Mouse (Mus musculus) MEL (cell line): Measurements from ENCODE around the gene Dnajc7. TPM values are rescaled to one million over a fixed set of nuclear protein-coding genes. Genes with fewer than 3 reads are reported as not detected.

Experiments
- DNase-seq: peaks from one replicate; pipeline ENCODE4 v3.0.0; 2011; ENCODE audit warnings: low read depth, low spot score
- H3K27ac ChIP-seq: 2 replicates; pipeline ENCODE4 v1.5.1; 2012; ENCODE audit warnings: low read depth, mild to moderate bottlenecking, control low read depth, low read length, moderate library complexity; ENCODE audit not compliant: control insufficient read depth
- H3K27me3 ChIP-seq, 2 experiments: fragments of 150-350 bp in 1 of 2; sonication (generic) in 1 of 2; 2 replicates each; pipeline ENCODE4 v1.6.1; 2012; ENCODE audit warnings: low read length in 2 of 2, mild to moderate bottlenecking in 2 of 2, improper control_type of control experiment in 1 of 2, moderate library complexity in 1 of 2; ENCODE audit not compliant: insufficient read depth in 2 of 2, control insufficient read depth in 1 of 2
- H3K36me3 ChIP-seq, 2 experiments: 2 replicates each; pipeline ENCODE4 v1.6.1; 2012 to 2014; ENCODE audit warnings: low read length in 2 of 2, improper control_type of control experiment in 1 of 2, inconsistent platforms in 1 of 2, mild to moderate bottlenecking in 1 of 2; ENCODE audit not compliant: insufficient read depth in 2 of 2, control insufficient read depth in 1 of 2
- H3K4me1 ChIP-seq, 2 experiments: fragments of 150-350 bp in 1 of 2; sonication (generic) in 1 of 2; 2 replicates each; pipeline ENCODE4 v1.6.1; 2012; ENCODE audit warnings: low read length in 2 of 2, improper control_type of control experiment in 1 of 2, mild to moderate bottlenecking in 1 of 2; ENCODE audit not compliant: insufficient read depth in 2 of 2, control insufficient read depth in 1 of 2
- H3K4me3 ChIP-seq, 2 experiments: fragments of 150-350 bp in 1 of 2; sonication (generic) in 1 of 2; 2 replicates each; pipeline ENCODE4 v1.5.1; 2012; ENCODE audit warnings: low read depth in 2 of 2, low read length in 2 of 2, mild to moderate bottlenecking in 2 of 2, moderate library complexity in 2 of 2, control low read depth in 1 of 2, improper control_type of control experiment in 1 of 2; ENCODE audit not compliant: control insufficient read depth in 1 of 2, insufficient read depth in 1 of 2
- H3K79me2 ChIP-seq: 2 replicates; pipeline ENCODE4 v1.6.1; 2012; ENCODE audit warnings: mild to moderate bottlenecking, low read length, moderate library complexity; ENCODE audit not compliant: control insufficient read depth, poor library complexity, insufficient read depth
- H3K9ac ChIP-seq: 2 replicates; pipeline ENCODE4 v1.6.1; 2012; ENCODE audit warnings: low read depth, mild to moderate bottlenecking, control low read depth, low read length, moderate library complexity; ENCODE audit not compliant: control insufficient read depth, poor library complexity, severe bottlenecking
- H3K9me3 ChIP-seq: fragments of 150-350 bp; sonication (generic); replicated peaks from 2 replicates; pipeline ENCODE4 v1.6.1; 2012; ENCODE audit warnings: mild to moderate bottlenecking, low read length, improper control_type of control experiment, moderate library complexity; ENCODE audit not compliant: insufficient read depth
- BHLHE40 ChIP-seq: IDR thresholded peaks from 2 replicates; pipeline ENCODE4 v1.6.1; 2012; ENCODE audit warnings: low read depth, mild to moderate bottlenecking, inconsistent platforms, low read length, improper control_type of control experiment, borderline replicate concordance
- E2F4 ChIP-seq: IDR thresholded peaks from 2 replicates; pipeline ENCODE4 v1.6.1; 2011; ENCODE audit warnings: low read depth, low read length, improper control_type of control experiment, borderline replicate concordance
- GABPA ChIP-seq: IDR thresholded peaks from 2 replicates; pipeline ENCODE4 v1.6.1; 2012; ENCODE audit warnings: low read depth, mild to moderate bottlenecking, inconsistent platforms, low read length, improper control_type of control experiment, moderate library complexity
- HCFC1 ChIP-seq: IDR thresholded peaks from 2 replicates; pipeline ENCODE4 v1.6.1; 2012; ENCODE audit warnings: low read depth, mild to moderate bottlenecking, inconsistent platforms, low read length, improper control_type of control experiment, moderate library complexity
- MAFK ChIP-seq: IDR thresholded peaks from 2 replicates; pipeline ENCODE4 v1.6.1; 2011; ENCODE audit warnings: low read depth, mild to moderate bottlenecking, low read length, improper control_type of control experiment, borderline replicate concordance
- MYC ChIP-seq: IDR thresholded peaks from 2 replicates; pipeline ENCODE4 v1.6.1; 2011; ENCODE audit warnings: low read depth, mild to moderate bottlenecking, low read length, improper control_type of control experiment, moderate library complexity
- NELFE ChIP-seq: IDR thresholded peaks from 2 replicates; pipeline ENCODE4 v1.6.1; 2011; ENCODE audit warnings: low read depth, low read length, improper control_type of control experiment
- POLR2A ChIP-seq, 2 experiments: IDR thresholded peaks; 2 replicates each; pipeline ENCODE4 v1.6.1; 2011 to 2012; ENCODE audit warnings: low read length in 2 of 2, mild to moderate bottlenecking in 2 of 2, control low read depth in 1 of 2, improper control_type of control experiment in 1 of 2, low read depth in 1 of 2, moderate library complexity in 1 of 2; ENCODE audit not compliant: control insufficient read depth in 1 of 2, insufficient read depth in 1 of 2, poor library complexity in 1 of 2
- POLR2AphosphoS2 ChIP-seq: IDR thresholded peaks from 2 replicates; pipeline ENCODE4 v1.6.1; 2011; ENCODE audit warnings: low read length, improper control_type of control experiment
- POLR2AphosphoS5 ChIP-seq: IDR thresholded peaks from 2 replicates; pipeline ENCODE4 v1.6.1; 2012; ENCODE audit warnings: low read depth, borderline replicate concordance, mild to moderate bottlenecking, inconsistent platforms, low read length, moderate library complexity, mixed read lengths
- TBP ChIP-seq: IDR thresholded peaks from 2 replicates; pipeline ENCODE4 v1.8.0; 2011; ENCODE audit warnings: low read depth, low read length, improper control_type of control experiment
- USF1 ChIP-seq: IDR thresholded peaks from 2 replicates; pipeline ENCODE4 v1.6.1; 2014; ENCODE audit warnings: low read depth, mild to moderate bottlenecking, inconsistent platforms, low read length, improper control_type of control experiment, moderate library complexity
- ZKSCAN1 ChIP-seq: IDR thresholded peaks from 2 replicates; pipeline ENCODE4 v1.6.1; 2012; ENCODE audit warnings: low read depth, mild to moderate bottlenecking, inconsistent platforms, low read length, improper control_type of control experiment, moderate library complexity
- polyA plus RNA-seq, 2 experiments: library from polyadenylated mRNA; stranded (reverse) in 1 of 2; unstranded in 1 of 2; fragments of >175 nt in 1 of 2; fragments of >200 nt in 1 of 2; gene quantifications; 2 replicates each; pipeline versions ENCODE4 v1.2.1 to v1.2.4; 2012; ENCODE audit warnings: low replicate concordance in 2 of 2, low read depth in 1 of 2; ENCODE audit not compliant: insufficient read length in 2 of 2, insufficient read depth in 1 of 2, missing spikeins in 1 of 2
- total RNA-seq: library from RNA; depleted of rRNA; stranded (reverse); fragments of 300-350 nt; gene quantifications from 2 replicates; pipeline ENCODE4 v1.2.3, GENCODE M21; 2012

Gene Dnajc7
- total and polyA plus RNA-seq, 3 experiments: 230 to 452 (median 346) TPM

DNA sequence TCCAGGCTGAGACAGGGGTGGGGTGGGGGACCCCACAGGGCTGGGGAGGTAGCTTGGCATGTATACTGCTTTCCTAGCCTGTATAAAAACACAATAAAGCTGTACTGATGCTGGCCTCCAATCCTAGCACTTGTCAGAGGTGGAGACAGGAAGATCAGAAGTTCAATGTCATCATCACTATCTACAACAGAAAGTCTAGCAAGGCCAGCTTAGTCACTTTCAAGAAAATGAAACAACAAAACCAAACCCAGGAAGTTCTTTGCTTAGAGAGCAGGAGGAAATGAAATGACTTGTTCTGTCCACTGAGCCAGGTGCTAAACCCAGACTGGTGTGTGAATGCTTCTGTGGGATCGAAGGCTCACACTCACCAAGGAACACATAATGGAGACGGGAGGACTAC is 31.5 kb downstream of the Dnajc7 start:
- Histone ChIP-seq H3K79me2 (no peaks in the 10 kb centered on the region), H3K27ac (no peak overlapping the region), H3K9me3 (no peaks in the 10 kb centered on the region), H3K27me3 (no peaks in the 10 kb centered on the region), H3K4me1 (no peaks in the 10 kb centered on the region), H3K36me3 (peaks cover 0 to 65% of the 10 kb centered on the region in 2 experiments; a peak in 2 of 4 replicates), H3K9ac (no peak overlapping the region), H3K4me3 (no peak overlapping the region)
- DNase-seq: no peak
- no peak for TF ChIP-seq GABPA
- TF ChIP-seq POLR2AphosphoS5: no peak
- no peak for TF ChIP-seq BHLHE40
- no peak for TF ChIP-seq E2F4
- TF ChIP-seq MAFK: no peak
- no peak for TF ChIP-seq USF1
- no peak for TF ChIP-seq TBP
- no peak for TF ChIP-seq MYC
- TF ChIP-seq POLR2AphosphoS2: no peak
- no peak for TF ChIP-seq ZKSCAN1

DNA sequence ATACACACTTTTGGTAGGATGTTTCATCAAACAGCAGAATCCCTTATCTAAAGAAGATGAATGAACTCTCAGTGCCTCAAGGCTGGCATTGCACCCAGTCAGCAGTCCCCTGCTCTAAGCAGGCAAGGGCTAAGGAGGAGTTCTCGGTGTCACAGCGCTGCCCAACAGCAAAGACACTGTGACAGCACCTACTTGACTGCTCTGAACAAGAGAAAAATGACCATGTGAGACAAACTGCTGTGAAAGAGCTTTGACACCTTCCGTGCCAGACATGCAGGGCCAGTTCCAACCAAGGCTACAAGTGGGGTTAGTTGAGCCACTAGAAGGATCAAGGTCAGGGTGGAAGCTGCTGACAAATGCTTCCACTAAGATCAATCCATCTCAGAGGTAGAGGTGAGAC is 34.8 kb downstream of the Dnajc7 start:
- H3K4me1 ChIP-seq: peaks cover 7 to 11% of the 10 kb centered on the region in 2 experiments
- H3K9me3 ChIP-seq: no peaks in the 10 kb centered on the region
- no peak for TF ChIP-seq NELFE
- no peak for DNase-seq
- H3K36me3 ChIP-seq: peaks cover 13 to 44% of the 10 kb centered on the region in 2 experiments
- H3K4me3 ChIP-seq: no peak overlapping the region
- no peak overlapping the region for H3K9ac ChIP-seq
- no peak overlapping the region for H3K27ac ChIP-seq
- no peaks in the 10 kb centered on the region for H3K27me3 ChIP-seq
- H3K79me2 ChIP-seq: no peaks in the 10 kb centered on the region

DNA sequence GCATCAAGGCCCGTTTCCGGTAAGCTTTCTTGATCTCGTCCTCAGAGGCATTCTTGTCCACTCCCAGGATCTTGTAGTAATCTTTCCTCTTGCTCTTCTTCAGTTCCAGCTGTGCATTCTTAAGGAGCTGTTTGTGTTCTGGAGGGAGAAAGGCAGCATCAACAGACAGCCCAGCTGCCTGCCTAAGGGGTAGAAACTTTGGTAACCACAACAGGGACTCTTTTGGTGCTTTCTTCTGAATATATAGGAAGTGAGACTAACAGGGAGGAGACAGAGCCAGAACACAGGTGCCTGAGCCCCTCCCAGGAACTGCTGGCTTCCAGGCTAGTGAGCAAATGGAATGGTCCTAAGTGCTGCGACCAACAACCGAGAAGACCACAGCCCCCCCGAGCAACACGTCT is 35.4 kb downstream of the Dnajc7 start:
- Histone ChIP-seq H3K4me1 (peaks cover 7 to 11% of the 10 kb centered on the region in 2 experiments), H3K27me3 (no peaks in the 10 kb centered on the region), H3K9ac (no peak overlapping the region), H3K9me3 (no peaks in the 10 kb centered on the region), H3K79me2 (no peaks in the 10 kb centered on the region), H3K36me3 (peaks cover 13 to 38% of the 10 kb centered on the region in 2 experiments), H3K4me3 (no peak overlapping the region), H3K27ac (no peak overlapping the region)
- TF ChIP-seq HCFC1 (no peak), POLR2A (IDR thresholded peaks at IDR 0.05; ENCODE audit: control insufficient read depth in 1 of 2, insufficient read depth in 1 of 2, low read depth in 1 of 2, low read length in 2 of 2, poor library complexity in 1 of 2) (no peak), POLR2AphosphoS2 (no peak), E2F4 (no peak)
- no peak for DNase-seq
